In the genomic region with DNA sequence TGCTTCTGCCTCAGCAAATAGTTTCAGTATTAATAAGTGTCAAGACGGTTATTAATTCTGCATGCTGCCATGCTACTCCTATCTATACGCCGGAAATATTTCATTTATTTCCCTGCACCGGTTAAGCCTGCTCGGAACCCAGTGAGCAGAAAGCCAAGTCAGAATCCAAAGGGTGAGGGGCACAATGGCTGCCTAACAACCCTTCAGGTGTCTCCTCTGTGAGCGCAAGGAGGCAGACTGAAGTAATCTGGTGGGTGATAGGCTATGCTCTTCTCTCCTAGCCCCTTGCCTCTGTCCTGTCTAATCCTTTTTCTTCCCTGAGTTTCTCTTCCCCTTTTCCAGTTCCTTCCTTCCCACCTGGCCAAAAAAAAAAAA, we compare ENCODE assay signal across 8 mouse cellular contexts. TPM values are rescaled to one million over a fixed set of nuclear protein-coding genes. Genes with fewer than 3 reads are reported as not detected.
A peak's percentile ranks its signal among the peaks of the same experiment; 100 is the strongest.
DNase-seq lines count a peak whose midpoint lies in the region; TF ChIP-seq lines count a peak whose summit lies in the region.

No protein-coding gene starts in this region.

- no peaks in the 10 kb centered on the region for H3K79me2 ChIP-seq in heart, adult 2 months (replicated peaks; ENCODE audit: control insufficient read depth, insufficient read depth, low read length)

- no peak for TF ChIP-seq POLR2A in heart, adult 2 months (IDR thresholded peaks at IDR 0.05; ENCODE audit: insufficient read depth, low read depth, low read length)

- H3K36me3 ChIP-seq in heart, adult 2 months (ENCODE audit: control insufficient read depth, insufficient read depth, low read length), result no peaks in the 10 kb centered on the region
- no peaks in the 10 kb centered on the region for H3K36me3 ChIP-seq in E14TG2a.4 (ENCODE audit: insufficient read depth, low read length)
- no peaks in the 10 kb centered on the region for H3K36me3 ChIP-seq in hindbrain, embryonic 10.5 days
- no peaks in the 10 kb centered on the region for H3K36me3 ChIP-seq in megakaryocyte, embryonic 14.5 days (replicated peaks; ENCODE audit: low read length)

- H3K9ac ChIP-seq in heart, adult 2 months (ENCODE audit: low read depth, low read length), result no peak overlapping the region

- H3K4me3 ChIP-seq in heart, adult 2 months, result peak overlapping the region; percentile 45
- H3K4me3 ChIP-seq in E14TG2a.4 (replicated peaks; ENCODE audit: low read length), result peak overlapping the region; percentile 77
- peak overlapping the region; percentile 67 for H3K4me3 ChIP-seq in hindbrain, embryonic 10.5 days
- H3K4me3 ChIP-seq in megakaryocyte, embryonic 14.5 days (replicated peaks), result peak overlapping the region; percentile 92

- H3K27ac ChIP-seq in heart, adult 2 months, result no peak overlapping the region
- H3K27ac ChIP-seq in hindbrain, embryonic 10.5 days, result peak overlapping the region; percentile 69

- peaks cover 18% of the 10 kb centered on the region for H3K9me3 ChIP-seq in E14TG2a.4 (ENCODE audit: low read length)
- H3K9me3 ChIP-seq in hindbrain, embryonic 10.5 days, result no peaks in the 10 kb centered on the region
- peaks cover 4% of the 10 kb centered on the region for H3K9me3 ChIP-seq in megakaryocyte, embryonic 14.5 days

- peaks cover 4% of the 10 kb centered on the region; the same call in 1 of the 2 replicates for H3K27me3 ChIP-seq in heart, adult 2 months (ENCODE audit: control insufficient read depth, insufficient read depth, low read length)
- peaks cover 19% of the 10 kb centered on the region for H3K27me3 ChIP-seq in E14TG2a.4 (ENCODE audit: insufficient read depth, low read length)
- H3K27me3 ChIP-seq in hindbrain, embryonic 10.5 days (ENCODE audit: insufficient read depth, poor library complexity, severe bottlenecking), result peaks cover 24% of the 10 kb centered on the region
- H3K27me3 ChIP-seq in megakaryocyte, embryonic 14.5 days (replicated peaks), result peaks cover 33% of the 10 kb centered on the region

- H3K4me1 ChIP-seq in heart, adult 2 months (ENCODE audit: control insufficient read depth, insufficient read depth, low read length), result peaks cover 2% of the 10 kb centered on the region
- H3K4me1 ChIP-seq in E14TG2a.4 (replicated peaks; ENCODE audit: low read depth, low read length), result peaks cover 19% of the 10 kb centered on the region
- H3K4me1 ChIP-seq in hindbrain, embryonic 10.5 days (replicated peaks), result peaks cover 11% of the 10 kb centered on the region
- peaks cover 13% of the 10 kb centered on the region for H3K4me1 ChIP-seq in megakaryocyte, embryonic 14.5 days

- no peak for TF ChIP-seq CTCF in heart, adult 2 months (IDR thresholded peaks at IDR 0.05)
- TF ChIP-seq CTCF in E14TG2a.4 (conservative IDR thresholded peaks at IDR 0.05; ENCODE audit: low read length), result no peak

- no peak for DNase-seq in heart, adult 2 months
- DNase-seq in heart, postnatal 10 days, result no peak
- DNase-seq in hindbrain, embryonic 10.5 days (ENCODE audit: low spot score), result no peak
- DNase-seq in natural killer cell, adult 2 months (ENCODE audit: low spot score in 2 of 2), result no peak
- no peak for DNase-seq in ovary, postnatal 36 days (ENCODE audit: low spot score)
- no peak for DNase-seq in retina, embryonic 14.5 days (ENCODE audit: low spot score)

- intact Hi-C loops in heart, adult 2 months (cut with DNase I), result no loop called here
- intact Hi-C loops in heart, postnatal 10 days (cut with DNase I), result no loop called here

- no peak for TF ChIP-seq EP300 in heart, adult 2 months (IDR thresholded peaks at IDR 0.05; ENCODE audit: insufficient read depth, low read depth, low read length)

- WGBS in heart, adult 2 months, result 6% methylated on average over 6 of the region's 6 CpGs
- 1% methylated on average over 6 of the region's 6 CpGs for WGBS in hindbrain, embryonic 10.5 days

RNA-seq across cellular contexts. Expression of gene Gsto1, which starts 17.3 kb away (rescaled TPM):
- total RNA-seq in heart, adult 2 months (2021), result 100 to 1,000 TPM; 148 to 191 TPM
- 152 and 158 TPM in 2 replicates for polyA plus RNA-seq in heart, adult 2 months (2012; rRNA removed)
- 100 to 1,000 TPM; 106 to 117 TPM for total RNA-seq in heart, postnatal 10 days (2021)
- polyA plus RNA-seq in hindbrain, embryonic 10.5 days (2016; fragmentation: Nextera tagmentation; extraction: Ambion mirVana), result 109 and 115 TPM in 2 replicates
- 187 and 263 TPM in 2 replicates for polyA plus RNA-seq in megakaryocyte, embryonic 14.5 days (2012; ENCODE audit: insufficient read depth, low replicate concordance)

RNA-seq across cellular contexts. Expression of gene Gsto2, which starts 27.8 kb away (rescaled TPM):
- total RNA-seq in heart, adult 2 months (2021), result 1 to 10 TPM; 2.6 to 2.7 TPM
- polyA plus RNA-seq in heart, adult 2 months (2012; rRNA removed), result 1.4 and 1.6 TPM in 2 replicates
- total RNA-seq in heart, postnatal 10 days (2021), result 1 to 10 TPM; 1.8 to 2.6 TPM
- polyA plus RNA-seq in hindbrain, embryonic 10.5 days (2016; fragmentation: Nextera tagmentation; extraction: Ambion mirVana), result 1.6 and 1.8 TPM in 2 replicates
- not detected in 2 replicates for polyA plus RNA-seq in megakaryocyte, embryonic 14.5 days (2012; ENCODE audit: insufficient read depth, low replicate concordance)
